Mouse (Mus musculus) megakaryocyte progenitor cell, adult 5-6 weeks (primary cell): ENCODE data around the gene Hoxa1. TPM values are rescaled to one million over a fixed set of nuclear protein-coding genes. Genes with fewer than 3 reads are reported as not detected.

Experiments
- ATAC-seq: replicated peaks from 2 replicates; pipeline ENCODE4 v1.8.0; 2016; ENCODE audit warnings: mild to moderate bottlenecking, moderate TSS enrichment, inconsistent platforms; ENCODE audit not compliant: poor library complexity
- total RNA-seq, 2 experiments: library from RNA; stranded (forward) in 1 of 2; stranded (reverse) in 1 of 2; fragments of 157-497, 149-512 nt in 1 of 2; fragments of 200-1000 nt in 1 of 2; gene quantifications; 2 replicates each; pipeline versions ENCODE4 v1.2.3 to v1.2.4; 2015 to 2017

The Hoxa1 gene
- total RNA-seq, 2 experiments from 2014 or later: 0.17 TPM; not detected in 1

GRCm38 (mm10) chr6:52160511-52161335 lies 2.6 kb upstream of the Hoxa1 start:
- ATAC-seq: no peak

- ATAC-seq: peak; percentile 26
Observed at GRCm38 (mm10) chr6:52159979-52160378, 1.9 kb upstream of the Hoxa1 start.

- no peak for ATAC-seq
Observed at GRCm38 (mm10) chr6:52159164-52159761, 1.1 kb upstream of the Hoxa1 start.

GRCm38 (mm10) chr6:52157466-52158275 lies 446 bp downstream of the Hoxa1 start:
- ATAC-seq: no peak

- ATAC-seq: no peak
Observed at GRCm38 (mm10) chr6:52156551-52157200, 1.4 kb downstream of the Hoxa1 start.

- ATAC-seq: no peak
Observed at GRCm38 (mm10) chr6:52155471-52155870, 2.6 kb downstream of the Hoxa1 start.

- no peak for ATAC-seq
Observed at GRCm38 (mm10) chr6:52154044-52154443, 4.1 kb downstream of the Hoxa1 start.

- ATAC-seq: no peak
Observed at GRCm38 (mm10) chr6:52153270-52153669, 4.8 kb downstream of the Hoxa1 start.

- no peak for ATAC-seq
Observed at GRCm38 (mm10) chr6:52152226-52153193, 5.6 kb downstream of the Hoxa1 start.

GRCm38 (mm10) chr6:52151571-52151970 lies 6.5 kb downstream of the Hoxa1 start:
- ATAC-seq: no peak

- ATAC-seq: no peak
Observed at GRCm38 (mm10) chr6:52150401-52150966, 7.6 kb downstream of the Hoxa1 start.

- ATAC-seq: no peak
Observed at GRCm38 (mm10) chr6:52139115-52139514, 19.0 kb downstream of the Hoxa1 start.

GRCm38 (mm10) chr6:52138576-52138975 lies 19.5 kb downstream of the Hoxa1 start:
- ATAC-seq: no peak

- no peak for ATAC-seq
Observed at GRCm38 (mm10) chr6:52137841-52138535, 20.1 kb downstream of the Hoxa1 start.

- no peak for ATAC-seq
Observed at GRCm38 (mm10) chr6:52123673-52124072, 34.4 kb downstream of the Hoxa1 start.

GRCm38 (mm10) chr6:52121173-52121572 lies 36.9 kb downstream of the Hoxa1 start:
- no peak for ATAC-seq

- ATAC-seq: no peak
Observed at GRCm38 (mm10) chr6:52118903-52119635, 39.0 kb downstream of the Hoxa1 start.

GRCm38 (mm10) chr6:52115899-52116298 lies 42.2 kb downstream of the Hoxa1 start:
- ATAC-seq: no peak
